In genomic region chr14:24983279-24983678, GRCm38 (mm10) we compare ENCODE assay signal across 8 mouse cellular contexts.
DNase-seq lines count a peak whose midpoint lies in the region; ATAC-seq and TF ChIP-seq lines count a peak whose summit lies in the region.
"Had no signal": no experiment of that assay in that cellular context is flagged by ENCODE, and none has a peak within 500 bp of the region (broad histone marks: within the 10 kb centered on the region; RNA-seq: fewer than 3 reads in every experiment).

No protein-coding gene starts in this region.

- no peak for DNase-seq in layer of hippocampus, adult 2 months (ENCODE audit: low spot score in 2 of 2)
- DNase-seq in layer of hippocampus, postnatal 10 days (ENCODE audit: low spot score in 2 of 2): no peak
- DNase-seq in NIH3T3 (ENCODE audit: low read depth): peak; percentile 59
- peak; percentile 34 for DNase-seq in embryo, embryonic 9.5 days (ENCODE audit: extremely low spot score)
- no peak for DNase-seq in adrenal gland, postnatal 25 days

- no peak overlapping the region for H3K27ac ChIP-seq in layer of hippocampus, adult 2 months
- no peak overlapping the region for H3K27ac ChIP-seq in testis, adult 2 months (ENCODE audit: control insufficient read depth, insufficient read depth, low read depth, low read length)
- H3K27ac ChIP-seq: embryonic facial prominence, embryonic 13.5 days had no signal

- H3K4me3 ChIP-seq in layer of hippocampus, adult 2 months: no peak overlapping the region
- H3K4me3 ChIP-seq in testis, adult 2 months (ENCODE audit: control insufficient read depth, low read depth, low read length): no peak overlapping the region
- H3K4me3 ChIP-seq: embryonic facial prominence, embryonic 13.5 days had no signal

- ATAC-seq in activated CD4-positive, CD25-positive, alpha-beta regulatory T cell, adult 4 months: no peak

- no peaks in the 10 kb centered on the region for H3K4me1 ChIP-seq in testis, adult 2 months (ENCODE audit: control insufficient read depth, insufficient read depth, low read length)

- no peaks in the 10 kb centered on the region for H3K27me3 ChIP-seq in testis, adult 2 months (ENCODE audit: control insufficient read depth, insufficient read depth, low read length)
- H3K27me3 ChIP-seq: embryonic facial prominence, embryonic 13.5 days had no signal

- H3K36me3 ChIP-seq in testis, adult 2 months (ENCODE audit: control insufficient read depth, insufficient read depth, low read length): no peaks in the 10 kb centered on the region
- H3K36me3 ChIP-seq: embryonic facial prominence, embryonic 13.5 days had no signal

- no peak for TF ChIP-seq POLR2A in testis, adult 2 months (IDR thresholded peaks at IDR 0.05; ENCODE audit: control insufficient read depth, low read depth, low read length)

- TF ChIP-seq CTCF in layer of hippocampus, adult 2 months (conservative IDR thresholded peaks at IDR 0.05): peak; percentile 69
- peak; percentile 54; the same call in 1 of the 2 replicates for TF ChIP-seq CTCF in testis, adult 2 months (IDR thresholded peaks at IDR 0.05; ENCODE audit: control insufficient read depth, insufficient read depth, insufficient replicate concordance, low read depth, low read length)

Comparison
In these comparisons a context has a peak if more than half of its experiments do, and no peak if none do; other contexts are left out.
1. DNase-seq: peak in NIH3T3 (single experiment) and embryo, embryonic 9.5 days (single experiment); none in layer of hippocampus, adult 2 months (0 of 2), layer of hippocampus, postnatal 10 days (0 of 2) and adrenal gland, postnatal 25 days (single experiment).